Mouse (Mus musculus): ENCODE measurements around the gene Oxsr1.

GRCm38 (mm10) chr9:119231552-119231951, 90.7 kb downstream of the Oxsr1 start:
- TF ChIP-seq POLR2A (IDR thresholded peaks at IDR 0.05; ENCODE audit: borderline replicate concordance, extremely low read depth, insufficient read depth, insufficient read length, poor library complexity, severe bottlenecking) (no peak), CTCF (IDR thresholded peaks at IDR 0.05; ENCODE audit: borderline replicate concordance, extremely low read depth, insufficient read depth, insufficient read length) (no peak)

All from brain, embryonic 14.5 days (tissue).